ENCODE assay signal across 8 mouse cellular contexts in genomic region chr17:33916294-33916693, GRCm38 (mm10). TPM values are rescaled to one million over a fixed set of nuclear protein-coding genes. Genes with fewer than 3 reads are reported as not detected.
DNase-seq lines count a peak whose midpoint lies in the region; ATAC-seq and TF ChIP-seq lines count a peak whose summit lies in the region.

No protein-coding gene starts in this region.

- TF ChIP-seq EP300 in stomach, postnatal 0 days (optimal IDR thresholded peaks at IDR 0.05) = no peak

- no peak for DNase-seq in gastrocnemius, adult 2 months
- no peak for DNase-seq in gastrocnemius, postnatal 4 days (ENCODE audit: low spot score in 2 of 2)
- DNase-seq in ES-CJ7 (ENCODE audit: low read depth, low spot score) = peak; percentile 65
- no peak for DNase-seq in stomach, postnatal 0 days (ENCODE audit: low spot score)
- no peak for DNase-seq in c-Kit-positive CD71-positive TER-119-positive erythroid progenitor cells, embryonic 14.5 days (ENCODE audit: low spot score)
- no peak for DNase-seq in spleen, adult 12 weeks (ENCODE audit: low spot score)

- no peak for TF ChIP-seq CTCF in gastrocnemius, adult 2 months (IDR thresholded peaks at IDR 0.05)
- TF ChIP-seq CTCF in stomach, postnatal 0 days (IDR thresholded peaks at IDR 0.05; ENCODE audit: low read depth) = no peak

- intact Hi-C loops in gastrocnemius, adult 2 months (cut with DNase I) = no loop called here

- peak overlapping the region; percentile 82 for H3K4me3 ChIP-seq in gastrocnemius, adult 2 months
- H3K4me3 ChIP-seq in forebrain, embryonic 16.5 days (replicated peaks; ENCODE audit: low read length) = peak overlapping the region; percentile 53
- peak overlapping the region; percentile 74 for H3K4me3 ChIP-seq in liver, embryonic 12.5 days
- peak overlapping the region; percentile 58 for H3K4me3 ChIP-seq in stomach, postnatal 0 days (ENCODE audit: low read depth, low read length)

- WGBS in forebrain, embryonic 16.5 days = 2% methylated on average over 14 of the region's 20 CpGs
- 4% methylated on average over 16 of the region's 20 CpGs for WGBS in liver, embryonic 12.5 days (ENCODE audit: insufficient replicate concordance)
- WGBS in stomach, postnatal 0 days = under 1% methylated on average over 18 of the region's 20 CpGs

- peaks cover 44% of the 10 kb centered on the region for H3K4me1 ChIP-seq in forebrain, embryonic 16.5 days (replicated peaks; ENCODE audit: control insufficient read depth, insufficient read depth, low read length)
- peaks cover 66% of the 10 kb centered on the region for H3K4me1 ChIP-seq in liver, embryonic 12.5 days
- no peaks in the 10 kb centered on the region for H3K4me1 ChIP-seq in stomach, postnatal 0 days (replicated peaks; ENCODE audit: control insufficient read depth, insufficient read depth)

- peak overlapping the region; percentile 66 for H3K4me2 ChIP-seq in forebrain, embryonic 16.5 days (ENCODE audit: low read length)
- peak overlapping the region; percentile 97 for H3K4me2 ChIP-seq in liver, embryonic 12.5 days
- peak overlapping the region; percentile 77 for H3K4me2 ChIP-seq in stomach, postnatal 0 days (replicated peaks; ENCODE audit: low read depth)

- H3K9me3 ChIP-seq in forebrain, embryonic 16.5 days (ENCODE audit: control insufficient read depth, low read length) = no peaks in the 10 kb centered on the region
- H3K9me3 ChIP-seq in liver, embryonic 12.5 days (replicated peaks) = peaks cover 18% of the 10 kb centered on the region
- H3K9me3 ChIP-seq in stomach, postnatal 0 days (ENCODE audit: control insufficient read depth, low read length) = no peaks in the 10 kb centered on the region

- H3K9ac ChIP-seq in forebrain, embryonic 16.5 days (replicated peaks; ENCODE audit: low read depth, low read length) = peak overlapping the region; percentile 65
- peak overlapping the region; percentile 82 for H3K9ac ChIP-seq in liver, embryonic 12.5 days
- H3K9ac ChIP-seq in stomach, postnatal 0 days (ENCODE audit: low read length) = peak overlapping the region; percentile 71

- H3K27ac ChIP-seq in gastrocnemius, adult 2 months = peak overlapping the region; percentile 87
- H3K27ac ChIP-seq in forebrain, embryonic 16.5 days (ENCODE audit: low read length) = peak overlapping the region; percentile 79
- peak overlapping the region; percentile 87 for H3K27ac ChIP-seq in liver, embryonic 12.5 days
- H3K27ac ChIP-seq in stomach, postnatal 0 days (replicated peaks) = peak overlapping the region; percentile 81

- peak; percentile 24 for ATAC-seq in forebrain, embryonic 16.5 days
- no peak for ATAC-seq in liver, embryonic 12.5 days
- ATAC-seq in stomach, postnatal 0 days (ENCODE audit: low FRiP score, low TSS enrichment) = no peak

- H3K27me3 ChIP-seq in forebrain, embryonic 16.5 days (replicated peaks; ENCODE audit: control insufficient read depth, insufficient read depth, low read length) = no peaks in the 10 kb centered on the region
- no peaks in the 10 kb centered on the region for H3K27me3 ChIP-seq in liver, embryonic 12.5 days (replicated peaks)
- no peaks in the 10 kb centered on the region for H3K27me3 ChIP-seq in stomach, postnatal 0 days (ENCODE audit: control insufficient read depth, insufficient read depth, low read length)

- H3K36me3 ChIP-seq in forebrain, embryonic 16.5 days (ENCODE audit: control insufficient read depth, insufficient read depth) = peaks cover 23% of the 10 kb centered on the region
- H3K36me3 ChIP-seq in liver, embryonic 12.5 days = peaks cover 59% of the 10 kb centered on the region
- H3K36me3 ChIP-seq in stomach, postnatal 0 days (ENCODE audit: control insufficient read depth, insufficient read depth, low read length) = peaks cover 20% of the 10 kb centered on the region

RNA-seq across cellular contexts. Expression of gene Zbtb22, which starts 0.6 kb away (rescaled TPM):
- 10 to 100 TPM; 14.5 to 14.8 TPM for total RNA-seq in gastrocnemius, adult 2 months (2021)
- 10 to 100 TPM; 24.9 to 26.8 TPM for total RNA-seq in gastrocnemius, postnatal 4 days (2021)
- polyA plus RNA-seq in forebrain, embryonic 16.5 days (2015; fragmentation: Nextera tagmentation; extraction: Ambion mirVana) = 17.1 and 17.2 TPM in 2 replicates
- 13.6 and 14.8 TPM in 2 replicates for polyA plus RNA-seq in liver, embryonic 12.5 days (2016; fragmentation: Nextera tagmentation; extraction: Ambion mirVana)
- 10.7 and 12.2 TPM in 2 replicates for polyA plus RNA-seq in stomach, postnatal 0 days (2015; fragmentation: Nextera tagmentation; extraction: Ambion mirVana)

RNA-seq across cellular contexts. Expression of gene Tapbp, which starts 0.6 kb away (rescaled TPM):
- 10 to 100 TPM; 34.0 to 44.4 TPM for total RNA-seq in gastrocnemius, adult 2 months (2021)
- 10 to 100 TPM; 43.2 to 43.9 TPM for total RNA-seq in gastrocnemius, postnatal 4 days (2021)
- 13.7 and 15.4 TPM in 2 replicates for polyA plus RNA-seq in forebrain, embryonic 16.5 days (2015; fragmentation: Nextera tagmentation; extraction: Ambion mirVana)
- polyA plus RNA-seq in liver, embryonic 12.5 days (2016; fragmentation: Nextera tagmentation; extraction: Ambion mirVana) = 29.4 and 30.1 TPM in 2 replicates
- polyA plus RNA-seq in stomach, postnatal 0 days (2015; fragmentation: Nextera tagmentation; extraction: Ambion mirVana) = 63.7 and 72.4 TPM in 2 replicates

RNA-seq across cellular contexts. Expression of gene Daxx, which starts 7.1 kb away (rescaled TPM):
- total RNA-seq in gastrocnemius, adult 2 months (2021) = 10 to 100 TPM; 13.3 to 13.9 TPM
- 10 to 100 TPM; 21.9 to 24.9 TPM for total RNA-seq in gastrocnemius, postnatal 4 days (2021)
- polyA plus RNA-seq in forebrain, embryonic 16.5 days (2015; fragmentation: Nextera tagmentation; extraction: Ambion mirVana) = 61.5 and 63.1 TPM in 2 replicates
- polyA plus RNA-seq in liver, embryonic 12.5 days (2016; fragmentation: Nextera tagmentation; extraction: Ambion mirVana) = 33.4 and 37.1 TPM in 2 replicates
- 18.1 and 22.4 TPM in 2 replicates for polyA plus RNA-seq in stomach, postnatal 0 days (2015; fragmentation: Nextera tagmentation; extraction: Ambion mirVana)

RNA-seq across cellular contexts. Expression of gene Platr17, which starts 11.4 kb away (rescaled TPM):
- total RNA-seq in gastrocnemius, adult 2 months (2021) = not detected
- not detected for total RNA-seq in gastrocnemius, postnatal 4 days (2021)
- polyA plus RNA-seq in forebrain, embryonic 16.5 days (2015; fragmentation: Nextera tagmentation; extraction: Ambion mirVana) = 0.32 and 0.54 TPM in 2 replicates
- 0.51 and 0.78 TPM in 2 replicates for polyA plus RNA-seq in liver, embryonic 12.5 days (2016; fragmentation: Nextera tagmentation; extraction: Ambion mirVana)
- polyA plus RNA-seq in stomach, postnatal 0 days (2015; fragmentation: Nextera tagmentation; extraction: Ambion mirVana) = 1.1 TPM in 2 replicates

RNA-seq across cellular contexts. Expression of gene Rgl2, which starts 13.0 kb away (rescaled TPM):
- 10 to 100 TPM; 31.4 to 34.0 TPM for total RNA-seq in gastrocnemius, adult 2 months (2021)
- total RNA-seq in gastrocnemius, postnatal 4 days (2021) = 10 to 100 TPM; 43.2 to 48.4 TPM
- polyA plus RNA-seq in forebrain, embryonic 16.5 days (2015; fragmentation: Nextera tagmentation; extraction: Ambion mirVana) = 40.8 and 52.3 TPM in 2 replicates
- polyA plus RNA-seq in liver, embryonic 12.5 days (2016; fragmentation: Nextera tagmentation; extraction: Ambion mirVana) = 17.3 and 18.4 TPM in 2 replicates
- polyA plus RNA-seq in stomach, postnatal 0 days (2015; fragmentation: Nextera tagmentation; extraction: Ambion mirVana) = 18.6 and 24.4 TPM in 2 replicates
